Mouse (Mus musculus) neural tube, embryonic 12.5 days (tissue): Measurements from ENCODE around the gene Lrrtm4. TPM values are rescaled to one million over a fixed set of nuclear protein-coding genes. Genes with fewer than 3 reads are reported as not detected.

Experiments used
- ATAC-seq: fragments of 200-750 bp; cut with Nextera tagmentation; 2 replicates; pipeline ENCODE4 v1.8.0; 2017; ENCODE audit warnings: low read depth, mild to moderate bottlenecking, moderate TSS enrichment, moderate library complexity; ENCODE audit not compliant: low FRiP score
- H3K27ac ChIP-seq: fragments of 300-500 bp; sonication (generic); 2 replicates; pipeline ENCODE4 v1.5.1; 2016
- H3K27me3 ChIP-seq: fragments of 300-500 bp; sonication (generic); replicated peaks from 2 replicates; pipeline ENCODE4 v1.6.1; 2016; ENCODE audit warnings: mild to moderate bottlenecking
- H3K36me3 ChIP-seq: fragments of 300-500 bp; sonication (generic); 2 replicates; pipeline ENCODE4 v1.6.1; 2016; ENCODE audit warnings: mild to moderate bottlenecking
- H3K4me1 ChIP-seq: fragments of 300-500 bp; sonication (generic); 2 replicates; pipeline ENCODE4 v1.6.1; 2016
- H3K4me2 ChIP-seq: fragments of 300-500 bp; sonication (generic); replicated peaks from 2 replicates; pipeline ENCODE4 v1.6.1; 2016; ENCODE audit warnings: mild to moderate bottlenecking
- H3K4me3 ChIP-seq: fragments of 300-500 bp; sonication (generic); 2 replicates; pipeline ENCODE4 v1.5.1; 2016
- H3K9ac ChIP-seq: fragments of 300-500 bp; sonication (generic); 2 replicates; pipeline ENCODE4 v1.6.1; 2016; ENCODE audit warnings: mild to moderate bottlenecking
- H3K9me3 ChIP-seq: fragments of 300-500 bp; sonication (generic); 2 replicates; pipeline ENCODE4 v1.6.1; 2016; ENCODE audit warnings: mild to moderate bottlenecking
- WGBS: fragments of 180-500 bp; shearing (Covaris S2); methylation state at CpG from one replicate; pipeline ENCODE4 v1.1.7; 2016; 5-methylcytosine and 5-hydroxymethylcytosine counted together
- polyA plus RNA-seq: library from polyadenylated mRNA; unstranded; fragments of >200 nt; fragmentation: Nextera tagmentation; extraction: Ambion mirVana; gene quantifications from 2 replicates; pipeline ENCODE4 v1.2.1, GENCODE M21; 2016

The Lrrtm4 gene
- polyA plus RNA-seq, 1 experiment from 2014 or later = 6.3 TPM

GRCm38 (mm10) chr6:80185489-80186113 is 166.9 kb downstream of the Lrrtm4 start:
- H3K9me3 ChIP-seq = no peaks in the 10 kb centered on the region
- no peak overlapping the region for H3K4me3 ChIP-seq
- ATAC-seq = no peak
- no peaks in the 10 kb centered on the region for H3K36me3 ChIP-seq
- H3K4me1 ChIP-seq = no peaks in the 10 kb centered on the region
- H3K4me2 ChIP-seq = no peak overlapping the region
- 66% methylated on average over 6 of the region's 6 CpGs for WGBS
- no peaks in the 10 kb centered on the region for H3K27me3 ChIP-seq
- no peak overlapping the region for H3K9ac ChIP-seq
- no peak overlapping the region for H3K27ac ChIP-seq

- H3K4me3 ChIP-seq = no peak overlapping the region
- no peak overlapping the region for H3K9ac ChIP-seq
- 73% methylated on average over 1 of the region's 1 CpGs for WGBS
- H3K4me1 ChIP-seq = no peaks in the 10 kb centered on the region
- no peak overlapping the region for H3K4me2 ChIP-seq
- H3K27me3 ChIP-seq = no peaks in the 10 kb centered on the region
- no peaks in the 10 kb centered on the region for H3K9me3 ChIP-seq
- no peak for ATAC-seq
- no peak overlapping the region for H3K27ac ChIP-seq
- H3K36me3 ChIP-seq = no peaks in the 10 kb centered on the region
Measured at GRCm38 (mm10) chr6:80186791-80187190, 168.1 kb downstream of the Lrrtm4 start.

GRCm38 (mm10) chr6:80209476-80209875 is 190.8 kb downstream of the Lrrtm4 start:
- Histone ChIP-seq H3K9ac (no peak overlapping the region), H3K9me3 (no peaks in the 10 kb centered on the region), H3K27me3 (no peaks in the 10 kb centered on the region), H3K4me2 (no peak overlapping the region), H3K27ac (no peak overlapping the region), H3K36me3 (no peaks in the 10 kb centered on the region), H3K4me1 (no peaks in the 10 kb centered on the region), H3K4me3 (no peak overlapping the region)
- ATAC-seq = no peak
- WGBS = 53% methylated on average over 2 of the region's 2 CpGs

- no peak overlapping the region for H3K4me3 ChIP-seq
- no peaks in the 10 kb centered on the region for H3K9me3 ChIP-seq
- H3K27me3 ChIP-seq = no peaks in the 10 kb centered on the region
- no peak overlapping the region for H3K27ac ChIP-seq
- no peak for ATAC-seq
- H3K9ac ChIP-seq = no peak overlapping the region
- no peaks in the 10 kb centered on the region for H3K4me1 ChIP-seq
- H3K36me3 ChIP-seq = no peaks in the 10 kb centered on the region
- WGBS = 94% methylated on average over 5 of the region's 5 CpGs
- H3K4me2 ChIP-seq = no peak overlapping the region
Measured at GRCm38 (mm10) chr6:80210281-80210680, 191.6 kb downstream of the Lrrtm4 start.

GRCm38 (mm10) chr6:80261595-80261994 is 242.9 kb downstream of the Lrrtm4 start:
- 89% methylated on average over 1 of the region's 1 CpGs for WGBS
- Histone ChIP-seq H3K9me3 (no peaks in the 10 kb centered on the region), H3K4me3 (no peak overlapping the region), H3K9ac (no peak overlapping the region), H3K27me3 (no peaks in the 10 kb centered on the region), H3K4me1 (no peaks in the 10 kb centered on the region), H3K4me2 (no peak overlapping the region), H3K27ac (no peak overlapping the region), H3K36me3 (no peaks in the 10 kb centered on the region)
- ATAC-seq = no peak

- ATAC-seq = no peak
- no peak overlapping the region for H3K4me2 ChIP-seq
- H3K27me3 ChIP-seq = no peaks in the 10 kb centered on the region
- H3K9ac ChIP-seq = no peak overlapping the region
- no peaks in the 10 kb centered on the region for H3K9me3 ChIP-seq
- no peaks in the 10 kb centered on the region for H3K36me3 ChIP-seq
- H3K4me3 ChIP-seq = no peak overlapping the region
- H3K27ac ChIP-seq = no peak overlapping the region
- 71% methylated on average over 4 of the region's 4 CpGs for WGBS
- H3K4me1 ChIP-seq = no peaks in the 10 kb centered on the region
Measured at GRCm38 (mm10) chr6:80263972-80264371, 245.3 kb downstream of the Lrrtm4 start.

GRCm38 (mm10) chr6:80264584-80264983 is 245.9 kb downstream of the Lrrtm4 start:
- ATAC-seq = no peak
- Histone ChIP-seq H3K4me1 (no peaks in the 10 kb centered on the region), H3K36me3 (no peaks in the 10 kb centered on the region), H3K9ac (no peak overlapping the region), H3K27ac (no peak overlapping the region), H3K4me2 (no peak overlapping the region), H3K9me3 (no peaks in the 10 kb centered on the region), H3K27me3 (no peaks in the 10 kb centered on the region), H3K4me3 (no peak overlapping the region)

GRCm38 (mm10) chr6:80265746-80266145 is 247.1 kb downstream of the Lrrtm4 start:
- H3K9ac ChIP-seq = no peak overlapping the region

GRCm38 (mm10) chr6:80286968-80287367 is 268.3 kb downstream of the Lrrtm4 start:
- no peak overlapping the region for H3K27ac ChIP-seq
- 95% methylated on average over 1 of the region's 1 CpGs for WGBS
- no peak overlapping the region for H3K4me2 ChIP-seq
- H3K9ac ChIP-seq = no peak overlapping the region
- H3K4me1 ChIP-seq = no peaks in the 10 kb centered on the region
- H3K36me3 ChIP-seq = no peaks in the 10 kb centered on the region
- H3K9me3 ChIP-seq = no peaks in the 10 kb centered on the region
- no peak overlapping the region for H3K4me3 ChIP-seq
- no peak for ATAC-seq
- no peaks in the 10 kb centered on the region for H3K27me3 ChIP-seq

More at GRCm38 (mm10) chr6:80265746-80266145, 247.1 kb downstream of the Lrrtm4 start:
- no peaks in the 10 kb centered on the region for H3K9me3 ChIP-seq
- ATAC-seq = no peak
- WGBS = 82% methylated on average over 3 of the region's 3 CpGs
- no peak overlapping the region for H3K4me3 ChIP-seq
- H3K27ac ChIP-seq = no peak overlapping the region
- H3K4me1 ChIP-seq = no peaks in the 10 kb centered on the region
- no peaks in the 10 kb centered on the region for H3K36me3 ChIP-seq
- H3K4me2 ChIP-seq = no peak overlapping the region
- no peaks in the 10 kb centered on the region for H3K27me3 ChIP-seq

GRCm38 (mm10) chr6:80301871-80302270 is 283.2 kb downstream of the Lrrtm4 start:
- Histone ChIP-seq H3K4me1 (no peaks in the 10 kb centered on the region), H3K9me3 (no peaks in the 10 kb centered on the region), H3K36me3 (no peaks in the 10 kb centered on the region), H3K27ac (no peak overlapping the region), H3K27me3 (no peaks in the 10 kb centered on the region), H3K4me2 (no peak overlapping the region), H3K4me3 (no peak overlapping the region), H3K9ac (no peak overlapping the region)
- ATAC-seq = no peak

GRCm38 (mm10) chr6:80303568-80303967 is 284.9 kb downstream of the Lrrtm4 start:
- 97% methylated on average over 1 of the region's 1 CpGs for WGBS
- Histone ChIP-seq H3K36me3 (no peaks in the 10 kb centered on the region), H3K4me1 (no peaks in the 10 kb centered on the region)

GRCm38 (mm10) chr6:80328391-80328790 is 309.7 kb downstream of the Lrrtm4 start:
- Histone ChIP-seq H3K27ac (no peak overlapping the region), H3K4me3 (no peak overlapping the region), H3K9ac (no peak overlapping the region), H3K36me3 (no peaks in the 10 kb centered on the region), H3K9me3 (no peaks in the 10 kb centered on the region), H3K4me2 (no peak overlapping the region), H3K4me1 (no peaks in the 10 kb centered on the region), H3K27me3 (no peaks in the 10 kb centered on the region)
- no peak for ATAC-seq
- WGBS = 85% methylated on average over 3 of the region's 3 CpGs

More at GRCm38 (mm10) chr6:80303568-80303967, 284.9 kb downstream of the Lrrtm4 start:
- Histone ChIP-seq H3K4me3 (no peak overlapping the region), H3K27me3 (no peaks in the 10 kb centered on the region), H3K9ac (no peak overlapping the region), H3K4me2 (no peak overlapping the region), H3K27ac (no peak overlapping the region), H3K9me3 (no peaks in the 10 kb centered on the region)
- no peak for ATAC-seq

- no peak overlapping the region for H3K4me3 ChIP-seq
- H3K4me1 ChIP-seq = no peaks in the 10 kb centered on the region
- H3K9ac ChIP-seq = no peak overlapping the region
- no peaks in the 10 kb centered on the region for H3K36me3 ChIP-seq
- ATAC-seq = no peak
- no peaks in the 10 kb centered on the region for H3K9me3 ChIP-seq
- H3K27me3 ChIP-seq = no peaks in the 10 kb centered on the region
- no peak overlapping the region for H3K27ac ChIP-seq
- no peak overlapping the region for H3K4me2 ChIP-seq
- WGBS = 82% methylated on average over 3 of the region's 3 CpGs
Measured at GRCm38 (mm10) chr6:80331751-80332150, 313.1 kb downstream of the Lrrtm4 start.
